Mouse (Mus musculus) liver, postnatal 0 days (tissue): ENCODE measurements around the gene Exosc2.

Experiments used
- CTCF ChIP-seq: sonication (generic); IDR thresholded peaks from 2 replicates; pipeline ENCODE4 v1.5.1; 2016; ENCODE audit warnings: antibody characterized with exemption, low read depth
- EP300 ChIP-seq: IDR thresholded peaks from 2 replicates; pipeline ENCODE4 v1.6.1; 2016; ENCODE audit warnings: antibody characterized with exemption, low read depth, mild to moderate bottlenecking

GRCm38 (mm10) chr2:31712716-31713115 is 42.2 kb downstream of the Exosc2 start:
- TF ChIP-seq CTCF (no peak), EP300 (no peak)
